Mouse (Mus musculus) CH12.LX (cell line): ENCODE measurements around the gene Dpagt1. TPM values are rescaled to one million over a fixed set of nuclear protein-coding genes. Genes with fewer than 3 reads are reported as not detected.

ENCODE experiments used
- DNase-seq: peaks from one replicate; pipeline ENCODE4 v3.0.0-alpha.2; 2013; ENCODE audit errors: extremely low read depth
- H3K27ac ChIP-seq: 2 replicates; pipeline ENCODE4 v1.5.1; 2012; ENCODE audit warnings: low read depth, mild to moderate bottlenecking, control low read depth, moderate library complexity; ENCODE audit not compliant: insufficient read depth
- H3K27me3 ChIP-seq: replicated peaks from 2 replicates; pipeline ENCODE3; 2012; ENCODE audit warnings: inconsistent platforms
- H3K36me3 ChIP-seq, 2 experiments: replicated peaks in 1 of 2; 2 replicates each; pipeline versions ENCODE3 to v1.6.1; 2012; ENCODE audit warnings: inconsistent platforms in 1 of 2, low read length in 1 of 2, mild to moderate bottlenecking in 1 of 2, mixed read lengths in 1 of 2, moderate library complexity in 1 of 2; ENCODE audit not compliant: control insufficient read depth in 1 of 2, insufficient read depth in 1 of 2
- H3K4me1 ChIP-seq, 2 experiments: 2 replicates each; pipeline ENCODE4 v1.6.1; 2012; ENCODE audit warnings: inconsistent platforms in 1 of 2, moderate library complexity in 1 of 2; ENCODE audit not compliant: insufficient read depth in 2 of 2, control insufficient read depth in 1 of 2
- H3K4me2 ChIP-seq: 2 replicates; pipeline ENCODE4 v1.6.1; 2012; ENCODE audit warnings: low read depth, mild to moderate bottlenecking, control low read depth; ENCODE audit not compliant: poor library complexity, insufficient read depth, severe bottlenecking
- H3K4me3 ChIP-seq, 3 experiments: fragments of 150-350 bp in 1 of 3; sonication (generic) in 1 of 3; replicated peaks in 1 of 3; 2 replicates each; pipeline versions ENCODE3 to v1.5.1; 2011 to 2012; ENCODE audit warnings: low read depth in 2 of 3, low read length in 2 of 3, mild to moderate bottlenecking in 2 of 3, moderate library complexity in 2 of 3, control low read depth in 1 of 3, improper control_type of control experiment in 1 of 3, inconsistent platforms in 1 of 3, mixed read lengths in 1 of 3; ENCODE audit not compliant: poor library complexity in 1 of 3
- H3K79me2 ChIP-seq: replicated peaks from 2 replicates; pipeline ENCODE4 v1.6.1; 2012; ENCODE audit warnings: mild to moderate bottlenecking, moderate library complexity; ENCODE audit not compliant: control insufficient read depth, poor library complexity, insufficient read depth, severe bottlenecking; ENCODE audit errors: extremely low read depth
- H3K9ac ChIP-seq: 2 replicates; pipeline ENCODE4 v1.6.1; 2012; ENCODE audit warnings: low read depth, mild to moderate bottlenecking, control low read depth, moderate library complexity; ENCODE audit not compliant: insufficient read depth
- H3K9me3 ChIP-seq: replicated peaks from 2 replicates; pipeline ENCODE3; 2012; ENCODE audit warnings: low read length, inconsistent platforms, mixed read lengths
- BHLHE40 ChIP-seq: IDR thresholded peaks from 2 replicates; pipeline ENCODE4 v1.6.1; 2011; ENCODE audit warnings: mild to moderate bottlenecking, low read depth, low read length, improper control_type of control experiment
- CHD1 ChIP-seq: IDR thresholded peaks from 2 replicates; pipeline ENCODE4 v1.6.1; 2012; ENCODE audit warnings: low read depth, low read length, improper control_type of control experiment, inconsistent platforms
- CTCF ChIP-seq, 2 experiments: IDR thresholded peaks in 1 of 2; conservative IDR thresholded peaks in 1 of 2; 2 replicates each; pipeline ENCODE4 v1.5.1; 2011 to 2012; ENCODE audit warnings: low read depth in 2 of 2, low read length in 2 of 2, improper control_type of control experiment in 1 of 2, inconsistent platforms in 1 of 2, mild to moderate bottlenecking in 1 of 2, moderate library complexity in 1 of 2
- E2F4 ChIP-seq: IDR thresholded peaks from 2 replicates; pipeline ENCODE4 v1.6.1; 2011; ENCODE audit warnings: low read depth, low read length, improper control_type of control experiment; ENCODE audit not compliant: insufficient replicate concordance
- ELF1 ChIP-seq: IDR thresholded peaks from 2 replicates; pipeline ENCODE4 v1.6.1; 2014; ENCODE audit warnings: low read depth, mild to moderate bottlenecking, inconsistent platforms, low read length, improper control_type of control experiment
- ETS1 ChIP-seq: conservative IDR thresholded peaks from 2 replicates; pipeline ENCODE4 v1.6.1; 2012; ENCODE audit warnings: low read depth, mild to moderate bottlenecking, inconsistent platforms, low read length, improper control_type of control experiment, moderate library complexity
- HCFC1 ChIP-seq: IDR thresholded peaks from 2 replicates; pipeline ENCODE4 v1.6.1; 2012; ENCODE audit warnings: low read depth, mild to moderate bottlenecking, inconsistent platforms, low read length, improper control_type of control experiment
- IRF4 ChIP-seq: IDR thresholded peaks from 2 replicates; pipeline ENCODE4 v1.6.1; 2014; ENCODE audit warnings: low read depth, mild to moderate bottlenecking, inconsistent platforms, low read length, improper control_type of control experiment
- JUN ChIP-seq: IDR thresholded peaks from 2 replicates; pipeline ENCODE4 v1.6.1; 2011; ENCODE audit warnings: low read depth, mild to moderate bottlenecking, low read length, improper control_type of control experiment, moderate library complexity; ENCODE audit not compliant: insufficient read depth
- KAT2A ChIP-seq: IDR thresholded peaks from 2 replicates; pipeline ENCODE4 v1.6.1; 2012; ENCODE audit warnings: low read length, improper control_type of control experiment, inconsistent platforms; ENCODE audit not compliant: insufficient replicate concordance
- MAFK ChIP-seq: IDR thresholded peaks from 2 replicates; pipeline ENCODE4 v1.6.1; 2011; ENCODE audit warnings: low read length, improper control_type of control experiment; ENCODE audit not compliant: insufficient replicate concordance
- MAX ChIP-seq: IDR thresholded peaks from 2 replicates; pipeline ENCODE4 v1.6.1; 2011; ENCODE audit warnings: low read length, improper control_type of control experiment
- MAZ ChIP-seq: IDR thresholded peaks from 2 replicates; pipeline ENCODE4 v1.6.1; 2012; ENCODE audit warnings: low read depth, mild to moderate bottlenecking, inconsistent platforms, low read length, improper control_type of control experiment, moderate library complexity
- MEF2A ChIP-seq: IDR thresholded peaks from 2 replicates; pipeline ENCODE4 v1.6.1; 2014; ENCODE audit warnings: low read depth, mild to moderate bottlenecking, inconsistent platforms, low read length, improper control_type of control experiment, borderline replicate concordance
- MXI1 ChIP-seq: IDR thresholded peaks from 2 replicates; pipeline ENCODE4 v1.6.1; 2011; ENCODE audit warnings: mild to moderate bottlenecking, low read depth, low read length, improper control_type of control experiment
- MYC ChIP-seq: IDR thresholded peaks from 2 replicates; pipeline ENCODE4 v1.6.1; 2011; ENCODE audit warnings: low read depth, mild to moderate bottlenecking, improper control_type of control experiment, low read length
- NELFE ChIP-seq: IDR thresholded peaks from 2 replicates; pipeline ENCODE4 v1.6.1; 2011; ENCODE audit warnings: low read depth, low read length, improper control_type of control experiment
- NRF1 ChIP-seq: IDR thresholded peaks from 2 replicates; pipeline ENCODE4 v1.6.1; 2014; ENCODE audit warnings: low read depth, mild to moderate bottlenecking, inconsistent platforms, low read length, improper control_type of control experiment, moderate library complexity
- PAX5 ChIP-seq: IDR thresholded peaks from 2 replicates; pipeline ENCODE4 v1.6.1; 2012; ENCODE audit warnings: low read length, inconsistent platforms, mixed read lengths
- POLR2A ChIP-seq: IDR thresholded peaks from 2 replicates; pipeline ENCODE4 v1.6.1; 2011; ENCODE audit warnings: low read depth, mild to moderate bottlenecking, improper control_type of control experiment, low read length
- POLR2AphosphoS2 ChIP-seq: IDR thresholded peaks from 2 replicates; pipeline ENCODE4 v1.6.1; 2011; ENCODE audit warnings: low read depth, low read length, improper control_type of control experiment
- RAD21 ChIP-seq: IDR thresholded peaks from 2 replicates; pipeline ENCODE4 v1.6.1; 2011; ENCODE audit warnings: low read depth, mild to moderate bottlenecking, low read length, improper control_type of control experiment, moderate library complexity
- RCOR1 ChIP-seq: conservative IDR thresholded peaks from 2 replicates; pipeline ENCODE4 v1.6.1; 2012; ENCODE audit warnings: low read depth, mild to moderate bottlenecking, inconsistent platforms, low read length, improper control_type of control experiment
- SIN3A ChIP-seq: IDR thresholded peaks from 2 replicates; pipeline ENCODE4 v1.6.1; 2012; ENCODE audit warnings: low read length, improper control_type of control experiment, inconsistent platforms
- TBP ChIP-seq: conservative IDR thresholded peaks from 2 replicates; pipeline ENCODE4 v1.6.1; 2011; ENCODE audit warnings: low read depth, low read length, improper control_type of control experiment
- TCF12 ChIP-seq: IDR thresholded peaks from 2 replicates; pipeline ENCODE4 v1.6.1; 2014; ENCODE audit warnings: low read depth, mild to moderate bottlenecking, inconsistent platforms, low read length, improper control_type of control experiment
- USF1 ChIP-seq: IDR thresholded peaks from 2 replicates; pipeline ENCODE4 v1.6.1; 2014; ENCODE audit warnings: low read depth, mild to moderate bottlenecking, inconsistent platforms, low read length, improper control_type of control experiment
- USF2 ChIP-seq: conservative IDR thresholded peaks from 2 replicates; pipeline ENCODE4 v1.6.1; 2011; ENCODE audit warnings: low read depth, low read length, improper control_type of control experiment
- ZC3H11A ChIP-seq: IDR thresholded peaks from 2 replicates; pipeline ENCODE4 v1.6.1; 2012; ENCODE audit warnings: low read depth, mild to moderate bottlenecking, inconsistent platforms, low read length, improper control_type of control experiment
- ZKSCAN1 ChIP-seq: IDR thresholded peaks from 2 replicates; pipeline ENCODE4 v1.6.1; 2012; ENCODE audit warnings: low read depth, inconsistent platforms, low read length, improper control_type of control experiment, borderline replicate concordance
- ZMIZ1 ChIP-seq: IDR thresholded peaks from 2 replicates; pipeline ENCODE4 v1.6.1; 2012; ENCODE audit warnings: low read depth, mild to moderate bottlenecking, inconsistent platforms, low read length, improper control_type of control experiment
- dilution Hi-C: fragments of 300-500 bp; cut with MboI; formaldehyde crosslinking; loops from 2 replicates; pipeline ENCODE4 v1.14.3; 2020; ENCODE audit warnings: low sequenced_read_pairs; ENCODE audit not compliant: extremely low pct_unique_long_range_greater_than_20kb, extremely low pct_ligation_motif_present
- in situ Hi-C: fragments of 300-500 bp; cut with MboI; formaldehyde crosslinking; loops from 3 replicates; pipeline ENCODE4 v1.14.3; 2019; ENCODE audit warnings: low sequenced_read_pairs, low pct_ligation_motif_present, low pct_unique_long_range_greater_than_20kb, mixed read lengths
- polyA plus RNA-seq: library from polyadenylated mRNA; unstranded; fragments of >175 nt; gene quantifications from 2 replicates; pipeline ENCODE4 v1.2.1, GENCODE M21; 2012; ENCODE audit warnings: low read depth; ENCODE audit not compliant: insufficient read length
- total RNA-seq, 2 experiments: library from RNA; depleted of rRNA; stranded (reverse); fragments of 300-350 nt in 1 of 2; fragments of >200 nt in 1 of 2; gene quantifications; 2 replicates each; pipeline ENCODE4 v1.2.3; 2012 to 2014

Gene Dpagt1
- total and polyA plus RNA-seq, 3 experiments: 8.5 to 41.7 (median 15.8) TPM

DNA sequence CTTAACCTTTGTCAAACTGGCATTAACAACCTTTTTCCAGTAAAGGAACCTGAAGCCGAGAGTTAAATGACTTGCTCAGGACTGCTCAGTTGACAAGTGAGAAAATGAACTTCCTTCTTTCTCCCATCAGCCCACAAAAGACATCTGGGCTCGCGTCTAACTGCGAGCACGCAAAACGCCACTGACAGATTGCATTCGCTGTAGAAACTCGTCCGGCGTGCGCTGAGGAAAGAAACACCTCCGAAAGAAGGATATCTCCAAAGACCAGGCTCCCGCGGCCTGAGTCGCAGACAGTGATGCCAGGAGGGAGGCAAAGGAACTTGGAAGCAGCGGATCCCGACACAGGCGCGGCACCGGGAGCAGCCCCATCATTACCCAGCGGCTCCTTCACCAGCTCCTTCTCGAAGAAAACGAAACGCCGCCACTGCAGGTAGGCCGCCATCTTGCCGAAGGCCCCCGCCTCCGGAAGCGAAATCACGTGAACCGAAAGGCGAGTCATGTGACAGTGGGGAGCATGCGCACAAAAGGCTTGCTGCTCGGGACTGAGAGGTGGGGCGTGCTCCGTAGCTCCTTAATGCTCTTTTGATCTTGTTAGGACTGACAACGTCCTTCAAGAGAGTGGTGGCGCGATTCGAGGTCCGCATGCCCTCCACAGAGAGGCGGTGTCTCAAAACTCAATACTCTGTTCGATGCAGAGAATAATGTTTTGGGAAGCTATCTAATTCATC is 35.5 kb downstream of the Dpagt1 start, which contains the start of gene Vps11:
TSS of gene Vps11 (minus strand) at position 481 of the 728 bp plus-strand sequence.
- H3K36me3 ChIP-seq: peaks cover 24 to 32% of the 10 kb centered on the region in 2 experiments
- H3K79me2 ChIP-seq: peaks cover 9% of the 10 kb centered on the region
- dilution Hi-C loops (no loop called here), in situ Hi-C loops (no loop called here)
- TF ChIP-seq NELFE: peak; percentile 85
- TF ChIP-seq USF1: peak; percentile 99
- TF ChIP-seq RAD21: no peak
- TF ChIP-seq SIN3A: peak; percentile 99
- TF ChIP-seq TBP: peak; percentile 68; the same call in 1 of the 2 replicates
- TF ChIP-seq ZC3H11A: no peak
- TF ChIP-seq IRF4: peak; percentile 74
- TF ChIP-seq MXI1: peak; percentile 94
- TF ChIP-seq MAX: peak; percentile 98
- 0 out of 2 replicates have a peak, but pooled peaks have one; percentile 50 for TF ChIP-seq RCOR1
- peak; percentile 98 for TF ChIP-seq BHLHE40
- peak; percentile 99 for TF ChIP-seq USF2
- peak; percentile 79 for TF ChIP-seq MYC
- peak; percentile 68 for TF ChIP-seq MEF2A
- no peak for TF ChIP-seq MAFK
- TF ChIP-seq ZMIZ1: no peak
- no peak for TF ChIP-seq ZKSCAN1
- TF ChIP-seq ELF1: peak; percentile 89
- TF ChIP-seq NRF1: peak; percentile 95
- peak; percentile 43; the same call in 1 of the 2 replicates for TF ChIP-seq E2F4
- TF ChIP-seq CHD1: no peak
- peak; percentile 83 for TF ChIP-seq POLR2A
- no peak for TF ChIP-seq PAX5
- TF ChIP-seq JUN: no peak
- peak; percentile 89 for TF ChIP-seq MAZ
- 0 out of 2 replicates have a peak, but pooled peaks have one; percentile 39 for TF ChIP-seq ETS1
- TF ChIP-seq POLR2AphosphoS2: peak; percentile 65; the same call in 1 of the 2 replicates
- peak in 1 of 2 experiments; percentile 38; a peak in 1 of 4 replicates for TF ChIP-seq CTCF (conservative IDR thresholded peaks at IDR 0.05 in 1 of 2, IDR thresholded peaks at IDR 0.05 in 1 of 2; ENCODE audit: low read depth in 2 of 2, low read length in 2 of 2)
- TF ChIP-seq HCFC1: peak; percentile 89
- peak; percentile 91 for TF ChIP-seq TCF12
- peak; percentile 80; the same call in 1 of the 2 replicates for TF ChIP-seq KAT2A
- peaks cover 0 to 13% of the 10 kb centered on the region in 2 experiments; a peak in 2 of 4 replicates for H3K4me1 ChIP-seq
- H3K9ac ChIP-seq: peak within 1 kb of the TSS; percentile 71
- H3K4me2 ChIP-seq: peak within 1 kb of the TSS; percentile 52
- H3K4me3 ChIP-seq: peak within 1 kb of the TSS; percentile 73 to 98 (median 89)
- no peaks in the 10 kb centered on the region for H3K27me3 ChIP-seq
- DNase-seq: peak; percentile 98
- peak within 1 kb of the TSS; percentile 24; the same call in 1 of the 2 replicates for H3K27ac ChIP-seq
- peaks cover 2% of the 10 kb centered on the region for H3K9me3 ChIP-seq
